22 mouse cellular contexts compared by ENCODE assay signal in the genomic region with DNA sequence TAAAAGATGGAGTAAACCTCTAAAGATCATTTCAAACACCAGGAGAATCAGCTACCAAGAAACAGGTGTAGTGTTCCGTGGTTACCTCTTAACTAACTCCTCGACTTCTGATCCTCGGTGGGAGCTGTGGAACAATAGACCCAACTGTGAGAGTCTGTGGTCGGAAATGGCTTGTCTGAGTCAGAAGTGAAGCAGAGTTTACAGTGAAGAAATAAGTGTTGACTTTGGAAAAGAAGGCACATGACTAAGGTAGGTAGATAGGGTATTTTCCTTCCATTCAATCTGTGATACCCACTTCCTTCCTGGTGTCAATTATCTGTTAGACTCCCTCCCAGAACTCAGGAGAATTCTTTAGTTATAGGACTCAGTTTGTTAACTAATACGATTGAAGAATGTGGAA. TPM values are rescaled to one million over a fixed set of nuclear protein-coding genes. Genes with fewer than 3 reads are reported as not detected.
DNase-seq lines count a peak whose midpoint lies in the region; ATAC-seq lines count a peak whose summit lies in the region.
"Had no signal": no experiment of that assay in that cellular context is flagged by ENCODE, and none has a peak within 500 bp of the region (broad histone marks: within the 10 kb centered on the region; RNA-seq: fewer than 3 reads in every experiment).

No protein-coding gene starts in this region.

- ATAC-seq in heart, embryonic 12.5 days (ENCODE audit: insufficient number of reproducible peaks, low FRiP score), result no peak
- 0 out of 2 replicates have a peak, but pooled peaks have one; percentile 5 for ATAC-seq in megakaryocyte, adult 5-6 weeks (ENCODE audit: poor library complexity, severe bottlenecking)
- ATAC-seq: forebrain, embryonic 15.5 days had no signal

- DNase-seq in heart, postnatal 36 days, result no peak
- DNase-seq in CD4-positive helper T cell, adult 2 months (ENCODE audit: low read depth, low spot score), result peak; percentile 83
- DNase-seq in T-cell, adult 2 months (ENCODE audit: low spot score), result peak; percentile 5
- no peak for DNase-seq in cerebellum, adult 11-12 months
- no peak for DNase-seq in B cell, adult 2 months
- DNase-seq in adrenal gland, adult 18-20 months (ENCODE audit: low spot score in 2 of 2), result no peak
- DNase-seq: adrenal gland, adult 8-10 months; cerebellum, adult 9-10 months; layer of hippocampus, postnatal 36 days; liver, embryonic 13.5 days; lung, embryonic 14.5 days; lung, postnatal 4 days; right cerebral cortex, postnatal 25 days had no signal

- no peaks in the 10 kb centered on the region for H3K9me3 ChIP-seq in heart, embryonic 12.5 days (replicated peaks)
- H3K9me3 ChIP-seq: forebrain, embryonic 15.5 days; G1E; hindbrain, embryonic 12.5 days; kidney, embryonic 15.5 days; limb, embryonic 13.5 days; liver, embryonic 13.5 days; midbrain, embryonic 12.5 days; neural tube, embryonic 15.5 days had no signal

- 56% methylated on average over 5 of the region's 5 CpGs for WGBS in heart, embryonic 12.5 days

- H3K27ac ChIP-seq in heart, embryonic 12.5 days (ENCODE audit: poor library complexity, severe bottlenecking), result 0 out of 2 replicates have a peak overlapping the region, but pooled peaks have one; percentile 29
- H3K27ac ChIP-seq: forebrain, embryonic 15.5 days; hindbrain, embryonic 12.5 days; kidney, embryonic 15.5 days; limb, embryonic 13.5 days; liver, embryonic 13.5 days; midbrain, embryonic 12.5 days; neural tube, embryonic 15.5 days had no signal

- H3K4me2 ChIP-seq in heart, embryonic 12.5 days, result no peak overlapping the region
- H3K4me2 ChIP-seq: forebrain, embryonic 15.5 days; hindbrain, embryonic 12.5 days; kidney, embryonic 15.5 days; limb, embryonic 13.5 days; liver, embryonic 13.5 days; lung, embryonic 14.5 days; midbrain, embryonic 12.5 days; neural tube, embryonic 15.5 days had no signal

- no peaks in the 10 kb centered on the region for H3K27me3 ChIP-seq in heart, embryonic 12.5 days (replicated peaks)
- H3K27me3 ChIP-seq: forebrain, embryonic 15.5 days; hindbrain, embryonic 12.5 days; kidney, embryonic 15.5 days; limb, embryonic 13.5 days; liver, embryonic 13.5 days; midbrain, embryonic 12.5 days; neural tube, embryonic 15.5 days had no signal

- no peak overlapping the region for H3K4me3 ChIP-seq in heart, embryonic 12.5 days
- H3K4me3 ChIP-seq: forebrain, embryonic 15.5 days; hindbrain, embryonic 12.5 days; kidney, embryonic 15.5 days; limb, embryonic 13.5 days; liver, embryonic 13.5 days; midbrain, embryonic 12.5 days; neural tube, embryonic 15.5 days had no signal

- intact Hi-C loops in heart, postnatal 36 days (cut with DNase I), result no loop called here

- peaks cover 20% of the 10 kb centered on the region for H3K36me3 ChIP-seq in heart, embryonic 12.5 days

- 0 out of 2 replicates have a peak, but pooled peaks cover 8% of the 10 kb centered on the region for H3K4me1 ChIP-seq in heart, embryonic 12.5 days (replicated peaks)
- H3K4me1 ChIP-seq: hindbrain, embryonic 12.5 days; limb, embryonic 13.5 days; midbrain, embryonic 12.5 days; neural tube, embryonic 15.5 days had no signal

- H3K9ac ChIP-seq in heart, embryonic 12.5 days, result no peak overlapping the region
- H3K9ac ChIP-seq: forebrain, embryonic 15.5 days; hindbrain, embryonic 12.5 days; kidney, embryonic 15.5 days; limb, embryonic 13.5 days; liver, embryonic 13.5 days; lung, embryonic 14.5 days; midbrain, embryonic 12.5 days; neural tube, embryonic 15.5 days had no signal

RNA-seq across cellular contexts. Expression of gene Casp3, which starts 24.2 kb away (rescaled TPM):
- 59.1 and 62.4 TPM in 2 replicates for polyA plus RNA-seq in heart, embryonic 12.5 days (2016; fragmentation: Nextera tagmentation; extraction: Ambion mirVana)
- total RNA-seq in heart, postnatal 36 days (2021), result 1 to 10 TPM; 3.5 to 4.0 TPM
- 40.0 and 41.8 TPM in 2 replicates for total RNA-seq in megakaryocyte, adult 5-6 weeks (2015)
- total RNA-seq in megakaryocyte, adult 5-6 weeks (2017), result 74.2 and 88.3 TPM in 2 replicates
- 10 to 100 TPM; 13.7 to 14.8 TPM for total RNA-seq in adrenal gland, adult 18-20 months (2021)

RNA-seq across cellular contexts. Expression of gene Primpol, which starts 24.3 kb away (rescaled TPM):
- 11.2 and 14.2 TPM in 2 replicates for polyA plus RNA-seq in heart, embryonic 12.5 days (2016; fragmentation: Nextera tagmentation; extraction: Ambion mirVana)
- total RNA-seq in heart, postnatal 36 days (2021), result 1 to 10 TPM; 2.4 to 2.9 TPM
- 19.2 and 20.1 TPM in 2 replicates for total RNA-seq in megakaryocyte, adult 5-6 weeks (2015)
- 7.5 and 9.6 TPM in 2 replicates for total RNA-seq in megakaryocyte, adult 5-6 weeks (2017)
- 10 to 100 TPM in 1 of 2 experiments, 1 to 10 TPM in 1; 8.6 to 12.0 TPM for total RNA-seq in adrenal gland, adult 18-20 months (2021)

Comparison
In these comparisons a context has a peak if more than half of its experiments do, and no peak if none do; other contexts are left out.
1. DNase-seq: peak in CD4-positive helper T cell, adult 2 months (single experiment) and T-cell, adult 2 months (single experiment); none in heart, postnatal 36 days (0 of 2), cerebellum, adult 11-12 months (single experiment), B cell, adult 2 months (0 of 2) and adrenal gland, adult 18-20 months (0 of 2).